Mouse (Mus musculus) stomach, postnatal 0 days (tissue): Measurements from ENCODE around the gene Pck1.

ENCODE experiments used
- CTCF ChIP-seq: IDR thresholded peaks from 2 replicates; pipeline ENCODE4 v1.5.1; 2016; ENCODE audit warnings: antibody characterized with exemption, low read depth, mild to moderate bottlenecking, moderate library complexity
- EP300 ChIP-seq: optimal IDR thresholded peaks from 2 replicates; pipeline ENCODE3; 2016; ENCODE audit warnings: antibody characterized with exemption

DNA sequence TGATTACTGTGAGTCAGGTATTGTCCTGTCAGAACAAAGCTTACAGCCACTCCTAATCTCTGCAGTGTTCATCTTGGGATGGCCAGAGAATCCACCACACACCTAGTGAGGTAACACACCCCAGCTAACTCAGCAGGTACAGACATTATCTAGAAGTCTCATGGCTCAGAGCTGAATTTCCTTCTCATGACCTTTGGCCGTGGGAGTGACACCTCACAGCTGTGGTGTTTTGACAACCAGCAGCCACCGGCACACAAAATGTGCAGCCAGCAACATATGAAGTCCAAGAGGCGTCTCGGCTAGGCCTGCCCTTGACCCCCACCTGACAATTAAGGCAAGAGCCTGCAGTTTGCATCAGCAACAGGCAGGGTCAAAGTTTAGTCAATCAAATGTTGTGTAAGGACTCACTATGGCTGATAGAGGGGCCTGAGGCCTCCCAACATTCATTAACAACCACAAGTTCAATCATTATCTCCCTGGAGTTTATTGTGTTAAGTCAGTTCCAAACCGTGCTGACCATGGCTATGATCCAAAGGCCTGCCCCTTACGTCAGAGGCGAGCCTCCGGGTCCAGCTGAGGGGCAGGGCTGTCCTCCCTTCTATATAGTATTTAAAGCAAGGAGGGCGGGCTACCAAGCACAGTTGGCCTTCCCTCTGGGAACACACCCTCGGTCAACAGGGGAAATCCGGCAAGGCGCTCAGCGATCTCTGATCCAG, at the start of gene Pck1:
- TF ChIP-seq CTCF: no peak
- TF ChIP-seq EP300: no peak
